Mouse (Mus musculus): ENCODE results near the gene Zc3h7a.
"Not testable (repeated sequence)": the region's sequence is repeated elsewhere in the genome, so short reads cannot be mapped to it uniquely, and the experiment has no call there.

The Zc3h7a gene

GRCm38 (mm10) chr16:11176208-11176883, at the start of gene Zc3h7a:
TSS of gene Zc3h7a (minus strand) at chr16:11176393.
- in situ Hi-C loops (cut with MboI) = no loop called here

- in situ Hi-C loops (cut with MboI) = no loop called here
These were observed 41.6 kb upstream of the Zc3h7a start for GRCm38 (mm10) chr16:11217801-11218200.

- in situ Hi-C loops (cut with MboI) = no loop called here
These were observed 27.6 kb upstream of the Zc3h7a start for GRCm38 (mm10) chr16:11203600-11204390.

GRCm38 (mm10) chr16:11202571-11203554, 26.7 kb upstream of the Zc3h7a start, which contains the start of gene Rsl1d1:
TSS of gene Rsl1d1 (minus strand) at chr16:11203331.
- in situ Hi-C loops (cut with MboI) = no loop called here

DNA sequence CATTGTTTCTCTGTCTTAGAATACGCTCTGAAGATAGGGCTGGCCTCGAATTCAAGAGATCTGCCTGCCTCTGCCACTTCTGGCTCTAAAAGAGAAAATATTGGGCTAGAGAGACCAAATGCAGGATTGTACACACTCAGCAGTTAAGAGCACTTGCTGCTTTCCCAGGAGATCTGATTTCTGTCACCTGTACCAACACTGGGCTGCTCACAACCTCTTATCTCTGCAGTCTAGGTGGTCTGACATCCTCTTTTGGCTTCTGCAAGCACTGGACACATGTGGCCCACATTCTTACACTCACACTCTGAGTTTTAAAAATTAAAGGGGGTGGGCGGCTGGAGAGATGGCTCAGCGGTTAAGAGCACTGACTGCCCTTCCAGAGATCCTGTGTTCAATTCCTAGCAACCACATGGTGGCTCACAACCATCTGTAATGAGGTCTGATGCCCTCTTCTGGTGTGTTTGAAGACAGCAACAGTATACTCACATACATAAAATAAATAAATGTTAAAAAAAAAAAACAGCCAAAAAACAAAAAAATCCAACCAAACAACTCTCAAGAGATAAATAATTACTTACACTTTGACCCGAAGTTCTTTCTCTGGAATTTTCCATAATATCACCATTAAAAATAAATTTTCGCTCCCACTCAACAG, 25.7 kb upstream of the Zc3h7a start:
- in situ Hi-C loops (cut with MboI) = no loop called here

DNA sequence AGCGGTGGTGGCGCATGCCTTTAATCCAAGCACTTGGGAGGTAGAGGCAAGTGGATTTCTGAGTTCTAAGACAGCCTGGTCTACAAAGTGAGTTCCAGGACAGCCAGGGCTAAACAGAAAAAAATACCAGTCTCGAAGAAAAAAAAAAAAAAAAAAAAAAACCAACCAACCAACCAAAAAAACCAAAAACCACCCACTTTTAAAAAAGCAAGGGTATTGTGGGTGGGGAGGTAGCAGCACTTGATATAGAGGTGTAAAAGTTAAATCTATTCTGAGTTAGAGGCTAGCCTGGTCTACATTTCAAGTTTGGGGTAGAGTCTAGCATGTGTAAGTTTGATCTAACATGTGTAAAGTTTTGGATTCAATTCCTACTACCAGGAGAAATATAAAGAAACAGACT, 24.1 kb upstream of the Zc3h7a start:
- in situ Hi-C loops (cut with MboI) = no loop called here

DNA sequence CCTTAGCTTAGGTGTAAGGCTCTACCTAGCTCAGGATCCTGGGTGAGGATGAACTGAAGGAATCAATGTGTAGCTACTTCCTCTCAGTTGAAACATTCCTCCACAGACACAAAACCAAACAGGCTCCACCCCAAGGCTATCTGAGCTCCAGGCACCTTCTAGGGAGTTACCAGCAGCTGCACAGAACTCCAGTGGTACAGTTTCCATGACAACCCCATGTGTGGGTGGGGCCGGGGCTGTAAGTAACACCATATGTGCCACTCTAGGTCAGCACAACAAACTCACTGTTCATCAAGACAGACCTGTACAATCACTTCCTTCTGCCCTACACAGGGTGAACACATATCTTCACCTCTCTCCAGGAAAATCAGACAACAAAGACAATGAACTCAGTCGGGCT, 22.3 kb upstream of the Zc3h7a start:
- in situ Hi-C loops (cut with MboI) = no loop called here

DNA sequence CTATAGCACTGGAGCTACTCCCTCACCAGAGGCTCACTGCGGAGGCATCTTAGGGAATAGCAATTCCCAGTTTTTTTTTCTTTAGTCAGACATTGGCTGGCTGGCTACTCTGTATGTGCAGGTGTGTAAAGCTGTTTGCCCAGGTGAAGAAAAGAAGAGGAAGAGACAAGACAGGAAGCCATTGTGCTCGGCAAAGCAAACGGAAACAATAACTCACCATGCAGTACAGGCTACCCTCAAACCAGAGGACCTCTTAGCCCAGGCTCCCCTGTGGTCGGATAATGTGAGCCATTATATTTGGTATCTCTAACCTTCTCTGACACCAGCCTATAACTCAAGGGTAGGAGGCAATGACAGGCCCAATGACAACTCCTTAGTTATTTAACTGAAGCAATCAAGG, 20.9 kb upstream of the Zc3h7a start:
- in situ Hi-C loops (cut with MboI) = no loop called here

GRCm38 (mm10) chr16:11193231-11193630, 17.0 kb upstream of the Zc3h7a start:
- in situ Hi-C loops (cut with MboI) = no loop called here

DNA sequence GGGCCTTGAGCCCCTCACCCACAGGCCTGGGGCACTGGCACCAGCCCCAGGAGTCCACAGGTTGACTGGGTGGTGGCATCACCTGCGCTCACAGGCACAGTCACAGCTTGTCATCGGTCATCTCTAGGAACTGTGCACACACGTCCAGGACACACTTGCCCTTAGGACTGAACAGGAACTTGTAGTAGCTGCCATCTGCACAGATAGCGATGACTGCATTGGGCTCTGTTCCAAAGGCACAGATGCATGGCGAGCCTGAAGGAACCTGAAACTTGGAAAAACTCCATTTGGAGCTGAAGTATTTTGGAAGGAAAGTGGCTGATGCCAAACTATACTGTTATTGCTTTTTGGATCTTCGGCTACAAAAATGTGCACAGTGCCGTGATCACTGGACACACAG, 14.0 kb upstream of the Zc3h7a start:
- in situ Hi-C loops (cut with MboI) = no loop called here

- in situ Hi-C loops (cut with MboI) = no loop called here
These were observed 1.2 kb upstream of the Zc3h7a start for GRCm38 (mm10) chr16:11177404-11177803.

DNA sequence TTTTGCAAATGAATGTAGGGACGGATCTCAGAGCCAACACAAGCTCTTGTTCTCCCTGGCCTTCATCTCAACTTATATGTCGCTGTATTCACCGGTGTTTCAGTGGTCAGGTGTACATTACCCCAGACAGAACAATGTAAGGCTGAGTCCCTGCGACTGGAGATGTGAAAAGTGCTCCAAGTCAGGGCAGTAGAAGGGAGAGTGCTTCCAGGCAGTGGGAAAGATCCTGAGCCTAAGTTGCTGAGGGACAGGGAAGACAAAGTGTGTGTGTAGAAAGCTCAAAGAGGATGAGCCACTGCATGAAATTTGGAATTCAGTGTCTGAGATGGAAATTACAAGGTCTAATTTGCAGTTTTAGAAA, 671 bp upstream of the Zc3h7a start:
- in situ Hi-C loops (cut with MboI) = no loop called here

DNA sequence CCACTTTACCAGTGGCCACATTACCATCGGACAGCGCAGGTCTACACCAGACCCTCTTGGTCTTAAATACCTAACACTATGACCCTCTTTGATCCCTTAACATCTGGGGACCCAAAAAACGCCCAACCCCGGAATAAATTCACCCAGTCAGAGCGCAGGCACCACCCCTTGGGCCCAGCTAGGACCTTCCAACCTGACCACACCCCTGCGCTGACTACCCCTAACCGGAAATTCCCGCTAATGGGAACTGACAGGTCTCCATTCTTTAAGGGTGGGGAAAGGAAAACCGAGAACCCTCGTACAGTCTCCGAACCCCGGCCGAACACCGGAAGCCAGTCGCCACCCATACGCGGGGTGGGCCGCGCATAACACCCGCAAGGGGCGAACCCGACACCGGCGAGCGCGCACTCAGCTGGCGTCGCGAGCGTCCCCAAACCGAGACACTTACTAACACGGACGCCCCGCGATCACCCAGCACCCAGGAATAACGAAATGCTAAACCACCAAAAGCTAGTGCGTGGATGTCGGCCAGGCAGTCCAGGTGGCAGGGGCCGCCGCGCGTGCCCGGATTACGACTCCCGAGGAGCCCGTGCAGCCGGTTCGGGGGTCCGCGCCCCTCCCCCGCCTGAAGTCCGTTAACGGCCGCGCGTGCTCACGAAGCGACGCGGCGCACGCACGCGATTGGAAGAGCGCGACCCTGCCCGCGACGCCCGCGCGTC, 545 bp downstream of the Zc3h7a start:
- in situ Hi-C loops (cut with MboI) = no loop called here

DNA sequence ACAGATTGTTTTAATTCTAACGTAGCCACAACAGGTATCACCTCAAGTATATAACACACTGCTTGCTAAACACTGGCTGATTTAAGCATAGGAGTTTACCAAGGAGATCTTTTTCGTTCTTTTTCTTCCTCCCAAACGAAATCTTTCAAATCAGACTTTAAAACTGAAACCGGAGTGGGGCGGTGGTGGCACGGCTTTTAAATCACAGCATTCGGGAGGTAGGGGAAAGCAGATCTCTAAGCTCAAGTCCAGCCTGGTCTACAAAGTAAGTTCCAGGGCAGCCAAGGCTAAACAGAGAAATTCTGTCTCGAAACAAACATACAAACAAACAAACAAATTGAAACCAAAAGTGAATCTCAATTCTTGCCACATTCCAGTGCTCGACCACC, 1.1 kb downstream of the Zc3h7a start:
- in situ Hi-C loops (cut with MboI) = no loop called here

DNA sequence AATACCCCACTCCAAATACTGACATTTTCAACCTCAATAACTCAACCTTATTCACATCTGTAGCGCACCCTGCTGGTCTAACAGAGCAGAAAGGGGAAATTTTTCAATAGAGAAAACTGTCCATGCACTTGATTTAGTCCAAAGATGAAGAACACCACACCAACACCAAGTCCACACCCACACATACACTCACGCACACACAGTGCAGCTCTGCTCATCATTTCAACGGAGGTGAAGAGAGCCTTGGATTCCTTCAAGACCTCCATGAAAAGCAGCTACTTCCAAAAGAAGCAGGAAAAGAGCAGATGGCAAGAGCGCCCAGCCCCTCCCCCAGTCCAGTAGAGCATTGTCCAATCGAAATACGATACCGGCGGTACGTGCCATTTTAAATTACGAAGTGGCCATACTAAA, 1.5 kb downstream of the Zc3h7a start:
- in situ Hi-C loops (cut with MboI) = no loop called here

DNA sequence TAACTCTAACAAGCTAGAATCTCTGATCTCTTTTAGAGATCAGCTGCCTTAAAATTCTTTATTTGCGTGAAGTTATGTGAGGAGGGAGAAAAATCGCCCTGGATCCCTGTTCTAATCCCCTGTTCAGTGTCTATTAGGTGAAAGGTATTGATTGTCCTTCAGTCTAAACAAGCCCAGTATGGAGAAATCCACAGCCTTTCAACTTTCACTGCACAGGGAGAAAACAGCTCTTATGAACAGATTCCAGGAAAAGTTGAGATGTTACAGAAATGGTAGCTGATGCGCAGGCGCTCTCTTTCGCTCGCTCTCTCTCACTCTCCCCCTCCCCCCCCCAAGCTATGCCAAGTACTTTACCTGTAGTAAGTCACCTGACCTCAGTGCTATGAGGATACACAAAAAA, 4.5 kb downstream of the Zc3h7a start:
- in situ Hi-C loops (cut with MboI) = no loop called here

GRCm38 (mm10) chr16:11166431-11166830, 9.8 kb downstream of the Zc3h7a start:
- in situ Hi-C loops (cut with MboI) = no loop called here

DNA sequence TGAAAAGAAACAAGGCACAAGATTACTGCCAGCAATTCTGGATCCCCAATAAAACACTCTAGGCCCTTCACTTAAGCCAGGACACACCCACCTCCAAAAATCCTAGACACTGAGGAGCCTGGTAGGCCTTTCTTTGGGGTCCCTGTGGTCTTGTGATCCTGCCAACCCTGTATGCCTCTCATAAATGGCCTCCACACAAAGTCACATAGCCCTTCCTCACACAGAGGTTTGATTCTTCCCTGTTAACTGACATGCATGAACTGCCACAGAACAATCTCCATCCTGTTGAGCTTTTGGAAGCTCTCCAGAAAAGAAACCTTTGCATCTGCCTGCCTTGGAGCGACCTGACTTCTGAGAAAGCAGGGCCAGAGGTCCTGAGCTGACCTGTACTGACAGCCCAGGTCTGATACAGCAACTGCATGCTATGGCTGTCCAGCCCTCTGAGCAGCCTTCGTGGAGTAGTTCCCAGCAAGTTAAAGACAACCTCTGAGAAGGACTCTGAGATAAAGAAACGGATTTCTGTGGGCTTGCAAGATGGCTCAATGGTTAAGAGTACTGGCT, 11.4 kb downstream of the Zc3h7a start:
- in situ Hi-C loops (cut with MboI) = no loop called here

- in situ Hi-C loops (cut with MboI) = not testable (repeated sequence)
These were observed 18.5 kb downstream of the Zc3h7a start for GRCm38 (mm10) chr16:11157721-11158120.

DNA sequence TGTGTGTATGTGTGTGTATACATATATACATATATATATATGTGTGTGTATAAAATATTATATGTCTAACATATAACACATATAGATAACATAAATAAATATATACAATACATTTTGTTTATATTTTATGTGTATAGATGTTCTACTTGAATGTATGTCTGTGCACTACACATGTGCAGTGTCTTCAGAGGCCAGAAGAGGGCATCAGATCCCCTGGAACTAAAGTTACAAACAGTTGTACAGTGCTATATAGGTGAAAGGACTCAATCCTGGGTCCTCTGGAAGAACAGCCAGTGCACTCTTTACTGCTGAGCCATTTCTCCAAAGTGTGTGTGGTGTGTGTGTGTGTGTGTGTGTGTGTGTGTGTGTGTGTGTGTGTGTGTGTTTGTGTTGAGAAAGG, 21.7 kb downstream of the Zc3h7a start:
- in situ Hi-C loops (cut with MboI) = no loop called here

Measured in mature B cell (primary cell).